Mouse (Mus musculus) midbrain, embryonic 10.5 days (tissue): ENCODE measurements around the gene Arap1. TPM values are rescaled to one million over a fixed set of nuclear protein-coding genes. Genes with fewer than 3 reads are reported as not detected.
A peak's percentile ranks its signal among the peaks of the same experiment; 100 is the strongest.

Experiments
- DNase-seq: peaks from one replicate; pipeline ENCODE4 v3.0.0-alpha.2; 2017; ENCODE audit warnings: low spot score
- H3K27ac ChIP-seq: fragments of 300-500 bp; sonication (generic); replicated peaks from 2 replicates; pipeline ENCODE4 v1.5.1; 2016; ENCODE audit warnings: mild to moderate bottlenecking
- H3K27me3 ChIP-seq: fragments of 300-500 bp; sonication (generic); 2 replicates; pipeline ENCODE4 v1.6.1; 2016; ENCODE audit warnings: low read depth, mild to moderate bottlenecking; ENCODE audit not compliant: poor library complexity, severe bottlenecking
- H3K36me3 ChIP-seq: fragments of 300-500 bp; sonication (generic); 2 replicates; pipeline ENCODE4 v1.6.1; 2016; ENCODE audit warnings: mild to moderate bottlenecking, moderate library complexity
- H3K4me1 ChIP-seq: fragments of 300-500 bp; sonication (generic); 2 replicates; pipeline ENCODE4 v1.6.1; 2016
- H3K4me3 ChIP-seq: fragments of 300-500 bp; sonication (generic); 2 replicates; pipeline ENCODE4 v1.5.1; 2016; ENCODE audit warnings: mild to moderate bottlenecking, moderate library complexity
- H3K9me3 ChIP-seq: fragments of 300-500 bp; sonication (generic); replicated peaks from 2 replicates; pipeline ENCODE4 v1.6.1; 2016; ENCODE audit warnings: mild to moderate bottlenecking
- WGBS: fragments of 180-500 bp; shearing (Covaris S2); methylation state at CpG from one replicate; pipeline ENCODE4 v1.1.7; 2016; 5-methylcytosine and 5-hydroxymethylcytosine counted together
- polyA plus RNA-seq: library from polyadenylated mRNA; unstranded; fragments of >200 nt; fragmentation: Nextera tagmentation; extraction: Ambion mirVana; gene quantifications from 2 replicates; pipeline ENCODE4 v1.2.1, GENCODE M21; 2016

The Arap1 gene
- polyA plus RNA-seq, 1 experiment from 2014 or later: 13.6 TPM

DNA sequence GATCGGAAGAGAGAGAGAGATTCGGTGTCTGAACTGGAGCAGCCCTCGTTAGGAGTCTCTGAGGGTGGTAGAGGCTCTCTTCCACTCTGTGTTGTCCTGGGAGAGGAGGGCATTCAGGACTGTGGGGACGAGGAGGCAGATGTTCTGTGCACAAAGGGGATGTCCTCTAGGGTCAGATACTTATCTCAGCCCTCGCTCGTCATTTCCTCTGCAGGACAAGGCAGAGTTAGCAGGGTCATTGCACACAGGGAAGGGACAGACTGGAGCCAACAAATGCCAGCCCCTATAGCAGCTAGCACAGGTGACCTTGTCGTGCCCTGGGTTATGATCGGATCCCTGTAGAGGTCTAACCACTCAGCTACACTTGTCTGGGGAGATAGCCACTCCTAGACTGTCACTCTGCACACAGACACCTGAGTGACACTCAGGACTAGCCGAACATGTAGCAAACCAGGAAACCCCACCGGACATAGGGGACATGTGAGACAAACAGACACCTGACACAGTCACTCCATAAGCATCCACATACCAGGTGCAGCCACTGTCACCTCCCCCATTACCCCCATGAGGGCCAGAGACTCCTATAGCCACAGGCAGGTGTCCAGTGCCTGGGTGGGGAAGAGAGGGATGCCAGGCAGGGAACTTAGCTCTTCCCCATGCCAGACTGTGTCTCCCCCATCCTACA is 112.2 kb downstream of the Arap1 start:
- Histone ChIP-seq H3K27me3 (peaks cover 24% of the 10 kb centered on the region), H3K4me1 (peaks cover 40% of the 10 kb centered on the region), H3K27ac (no peak overlapping the region), H3K4me3 (no peak overlapping the region), H3K9me3 (no peaks in the 10 kb centered on the region), H3K36me3 (no peaks in the 10 kb centered on the region)
- no peak for DNase-seq
- 65% methylated on average over 10 of the region's 10 CpGs for WGBS

DNA sequence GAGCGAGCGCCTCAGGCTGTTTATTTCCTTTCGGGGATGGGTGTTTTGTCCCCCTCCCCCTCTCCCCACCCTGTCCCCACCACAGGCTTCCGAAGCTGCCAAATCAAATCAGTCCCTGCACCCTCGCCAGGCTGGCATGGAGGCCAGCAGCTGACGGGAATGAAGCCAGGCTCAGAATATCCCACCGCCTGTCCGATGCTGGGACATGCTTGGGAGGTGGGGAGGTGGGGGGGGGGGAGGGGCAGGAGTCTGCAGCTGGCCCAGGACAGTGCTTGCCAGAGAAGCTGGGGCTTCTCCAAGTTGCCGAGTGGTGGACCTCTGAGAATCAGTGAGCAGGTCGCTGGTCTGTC is 112.7 kb downstream of the Arap1 start:
- H3K4me1 ChIP-seq: peaks cover 45% of the 10 kb centered on the region
- H3K27me3 ChIP-seq: 0 out of 2 replicates have a peak, but pooled peaks cover 18% of the 10 kb centered on the region
- DNase-seq: no peak
- H3K27ac ChIP-seq: peak overlapping the region; percentile 55; the same call in 1 of the 2 replicates
- H3K36me3 ChIP-seq: no peaks in the 10 kb centered on the region
- H3K4me3 ChIP-seq: no peak overlapping the region
- no peaks in the 10 kb centered on the region for H3K9me3 ChIP-seq
- WGBS: 56% methylated on average over 10 of the region's 10 CpGs

DNA sequence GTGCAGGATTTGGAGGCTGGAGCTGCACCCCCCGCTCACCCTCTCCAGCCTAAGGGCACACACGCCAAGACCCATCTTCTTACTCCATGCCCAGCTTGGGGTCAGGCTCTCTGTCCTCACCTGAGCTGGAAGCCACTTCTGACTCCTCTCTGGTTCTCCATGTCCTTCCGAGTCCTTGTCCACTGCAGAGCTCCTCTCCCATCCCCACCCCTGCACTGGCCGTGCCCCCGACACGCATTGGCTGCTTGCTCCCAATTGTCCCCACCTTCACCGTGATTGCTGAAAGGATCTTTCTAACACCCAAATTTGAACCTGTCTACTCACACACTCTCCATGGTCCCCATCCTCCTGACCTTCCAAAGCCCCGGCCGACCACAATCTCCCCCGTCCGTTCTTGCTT is 113.7 kb downstream of the Arap1 start:
- Histone ChIP-seq H3K36me3 (no peaks in the 10 kb centered on the region), H3K4me3 (no peak overlapping the region), H3K27ac (no peak overlapping the region), H3K9me3 (no peaks in the 10 kb centered on the region), H3K27me3 (0 out of 2 replicates have a peak, but pooled peaks cover 12% of the 10 kb centered on the region), H3K4me1 (peaks cover 48% of the 10 kb centered on the region)
- WGBS: 87% methylated on average over 11 of the region's 11 CpGs
- DNase-seq: no peak

Other genes with a start within 250 kb of the Arap1 start
- 20.9 and 21.6 TPM in 2 replicates for gene Atg16l2, start 45.8 kb upstream of the Arap1 start, polyA plus RNA-seq
- 5.0 and 7.3 TPM in 2 replicates for gene Stard10, start 31.0 kb upstream of the Arap1 start, polyA plus RNA-seq
- 3.0 TPM in 1 of 2 replicates, not detected in the other for gene Gm45837, start 62.8 kb downstream of the Arap1 start, polyA plus RNA-seq
- 11.9 and 13.4 TPM in 2 replicates for gene Pde2a, start 73.6 kb downstream of the Arap1 start, polyA plus RNA-seq
- not detected in 2 replicates for gene Art2b, start 237.5 kb downstream of the Arap1 start, polyA plus RNA-seq